Mouse (Mus musculus): ENCODE data around the gene Blvrb. TPM values are rescaled to one million over a fixed set of nuclear protein-coding genes. Genes with fewer than 3 reads are reported as not detected.
A peak's percentile ranks its signal among the peaks of the same experiment; 100 is the strongest.

Blvrb gene
- total and polyA plus RNA-seq, 3 experiments, result 210 to 245 TPM; not detected in 1

- TF ChIP-seq CTCF (IDR thresholded peaks at IDR 0.05 in 2 of 3, conservative IDR thresholded peaks at IDR 0.05 in 1 of 3; ENCODE audit: control insufficient read depth in 1 of 3, insufficient read depth in 1 of 3, low read depth in 2 of 3, low read length in 3 of 3, poor library complexity in 1 of 3, severe bottlenecking in 1 of 3) (no peak), NRF1 (IDR thresholded peaks at IDR 0.05; ENCODE audit: insufficient read depth, low read depth, low read length, poor library complexity, severe bottlenecking) (no peak), TBP (IDR thresholded peaks at IDR 0.05; ENCODE audit: low read depth, low read length) (0 out of 2 replicates have a peak, but pooled peaks have one; percentile 7), ETS1 (IDR thresholded peaks at IDR 0.05; ENCODE audit: low read depth, low read length) (no peak), MAZ (IDR thresholded peaks at IDR 0.05; ENCODE audit: low read depth, low read length) (no peak), ZKSCAN1 (IDR thresholded peaks at IDR 0.05; ENCODE audit: low read depth, low read length) (no peak), HCFC1 (IDR thresholded peaks at IDR 0.05; ENCODE audit: low read depth, low read length) (no peak), ZC3H11A (IDR thresholded peaks at IDR 0.05; ENCODE audit: low read depth, low read length) (no peak), POLR2A (IDR thresholded peaks at IDR 0.05; ENCODE audit: control insufficient read depth in 1 of 2, insufficient read depth in 1 of 2, low read depth in 1 of 2, low read length in 2 of 2, poor library complexity in 1 of 2) (no peak)
- Histone ChIP-seq H3K27ac (ENCODE audit: control insufficient read depth, low read depth, low read length) (peak overlapping the region; percentile 41; the same call in 1 of the 2 replicates), H3K9me3 (replicated peaks; ENCODE audit: insufficient read depth, low read length) (no peaks in the 10 kb centered on the region), H3K4me3 (ENCODE audit: control insufficient read depth in 1 of 2, insufficient read depth in 1 of 2, low read depth in 2 of 2, low read length in 2 of 2) (peak overlapping the region; percentile 71 to 83), H3K27me3 (ENCODE audit: control insufficient read depth in 1 of 2, insufficient read depth in 2 of 2, low read length in 2 of 2) (no peaks in the 10 kb centered on the region), H3K79me2 (ENCODE audit: control insufficient read depth, insufficient read depth, low read length, poor library complexity) (no peaks in the 10 kb centered on the region), H3K36me3 (ENCODE audit: control insufficient read depth in 1 of 2, insufficient read depth in 2 of 2, low read length in 2 of 2) (peaks cover 0 to 24% of the 10 kb centered on the region in 2 experiments; a peak in 2 of 4 replicates), H3K9ac (ENCODE audit: control insufficient read depth, low read depth, low read length, poor library complexity, severe bottlenecking) (peak overlapping the region; percentile 75), H3K4me1 (ENCODE audit: control insufficient read depth in 1 of 2, insufficient read depth in 2 of 2, low read length in 2 of 2) (peaks cover 8 to 26% of the 10 kb centered on the region in 2 experiments)
- peak; percentile 50 for DNase-seq (ENCODE audit: low read depth, low spot score)
Measured at GRCm38 (mm10) chr7:27480927-27481626, 33.3 kb downstream of the Blvrb start.

GRCm38 (mm10) chr7:27481627-27481969 is 33.8 kb downstream of the Blvrb start:
- no peak for TF ChIP-seq MYB (IDR thresholded peaks at IDR 0.05; ENCODE audit: low read depth, low read length)
- peak; percentile 22 to 58; a peak in 1 of 4 replicates for TF ChIP-seq POLR2A (IDR thresholded peaks at IDR 0.05; ENCODE audit: control insufficient read depth in 1 of 2, insufficient read depth in 1 of 2, low read depth in 1 of 2, low read length in 2 of 2, poor library complexity in 1 of 2)
- peak; percentile 44; the same call in 1 of the 2 replicates for TF ChIP-seq MAX (IDR thresholded peaks at IDR 0.05; ENCODE audit: low read length)
- no peak for TF ChIP-seq SMC3 (IDR thresholded peaks at IDR 0.05; ENCODE audit: low read depth, low read length)
- TF ChIP-seq ZNF384 (IDR thresholded peaks at IDR 0.05; ENCODE audit: low read depth, low read length), result no peak
- 0 out of 2 replicates have a peak, but pooled peaks have one; percentile 8 for TF ChIP-seq TBP (IDR thresholded peaks at IDR 0.05; ENCODE audit: low read depth, low read length)
- TF ChIP-seq ETS1 (IDR thresholded peaks at IDR 0.05; ENCODE audit: low read depth, low read length), result peak; percentile 60
- TF ChIP-seq USF1 (IDR thresholded peaks at IDR 0.05; ENCODE audit: low read depth, low read length), result 0 out of 2 replicates have a peak, but pooled peaks have one; percentile 19
- TF ChIP-seq CTCF (IDR thresholded peaks at IDR 0.05 in 2 of 3, conservative IDR thresholded peaks at IDR 0.05 in 1 of 3; ENCODE audit: control insufficient read depth in 1 of 3, insufficient read depth in 1 of 3, low read depth in 2 of 3, low read length in 3 of 3, poor library complexity in 1 of 3, severe bottlenecking in 1 of 3), result no peak
- no peak for TF ChIP-seq ZMIZ1 (IDR thresholded peaks at IDR 0.05; ENCODE audit: low read depth, low read length)
- peak; percentile 90 for TF ChIP-seq BHLHE40 (IDR thresholded peaks at IDR 0.05; ENCODE audit: borderline replicate concordance, low read depth, low read length)
- TF ChIP-seq GATA1 (IDR thresholded peaks at IDR 0.05; ENCODE audit: low read depth, low read length), result peak; percentile 27; the same call in 1 of the 2 replicates
- peak; percentile 91; the same call in 1 of the 2 replicates for TF ChIP-seq MAZ (IDR thresholded peaks at IDR 0.05; ENCODE audit: low read depth, low read length)
- TF ChIP-seq TCF12 (IDR thresholded peaks at IDR 0.05; ENCODE audit: low read depth, low read length), result peak; percentile 53; the same call in 1 of the 2 replicates
- no peak for TF ChIP-seq TAL1 (IDR thresholded peaks at IDR 0.05; ENCODE audit: low read length)
- TF ChIP-seq JUND (IDR thresholded peaks at IDR 0.05; ENCODE audit: low read depth, low read length), result peak; percentile 91
- 0 out of 2 replicates have a peak, but pooled peaks have one; percentile 36 for TF ChIP-seq ELF1 (IDR thresholded peaks at IDR 0.05; ENCODE audit: low read depth, low read length)
- TF ChIP-seq RCOR1 (IDR thresholded peaks at IDR 0.05; ENCODE audit: low read depth, low read length), result 0 out of 2 replicates have a peak, but pooled peaks have one; percentile 19
- TF ChIP-seq POLR2AphosphoS2 (IDR thresholded peaks at IDR 0.05; ENCODE audit: low read length), result peak; percentile 51; the same call in 1 of the 2 replicates
- TF ChIP-seq MYC (IDR thresholded peaks at IDR 0.05; ENCODE audit: low read depth, low read length), result 0 out of 2 replicates have a peak, but pooled peaks have one; percentile 31
- peak; percentile 78 for TF ChIP-seq SIN3A (IDR thresholded peaks at IDR 0.05; ENCODE audit: low read length)
- TF ChIP-seq EP300 (IDR thresholded peaks at IDR 0.05; ENCODE audit: low read depth in 1 of 2, low read length in 2 of 2), result no peak
- no peak for TF ChIP-seq RAD21 (IDR thresholded peaks at IDR 0.05; ENCODE audit: low read depth, low read length)
- peak; percentile 43; the same call in 1 of the 2 replicates for TF ChIP-seq MXI1 (IDR thresholded peaks at IDR 0.05; ENCODE audit: low read depth, low read length)
- Histone ChIP-seq H3K4me1 (ENCODE audit: control insufficient read depth in 1 of 2, insufficient read depth in 2 of 2, low read length in 2 of 2) (peaks cover 8 to 26% of the 10 kb centered on the region in 2 experiments), H3K27me3 (ENCODE audit: control insufficient read depth in 1 of 2, insufficient read depth in 2 of 2, low read length in 2 of 2) (no peaks in the 10 kb centered on the region), H3K79me2 (ENCODE audit: control insufficient read depth, insufficient read depth, low read length, poor library complexity) (no peaks in the 10 kb centered on the region), H3K36me3 (ENCODE audit: control insufficient read depth in 1 of 2, insufficient read depth in 2 of 2, low read length in 2 of 2) (peaks cover 0 to 24% of the 10 kb centered on the region in 2 experiments; a peak in 2 of 4 replicates), H3K9me3 (replicated peaks; ENCODE audit: insufficient read depth, low read length) (no peaks in the 10 kb centered on the region), H3K27ac (ENCODE audit: control insufficient read depth, low read depth, low read length) (peak overlapping the region; percentile 63), H3K4me3 (ENCODE audit: control insufficient read depth in 1 of 2, insufficient read depth in 1 of 2, low read depth in 2 of 2, low read length in 2 of 2) (peak overlapping the region; percentile 71 to 83), H3K9ac (ENCODE audit: control insufficient read depth, low read depth, low read length, poor library complexity, severe bottlenecking) (peak overlapping the region; percentile 75)
- peak; percentile 91 for DNase-seq (ENCODE audit: low read depth, low spot score)
